20 mouse cellular contexts compared by ENCODE assay signal in genomic region chr16:93145617-93146016, GRCm38 (mm10).
DNase-seq lines count a peak whose midpoint lies in the region; ATAC-seq and TF ChIP-seq lines count a peak whose summit lies in the region.
"Had no signal": no experiment of that assay in that cellular context is flagged by ENCODE, and none has a peak within 500 bp of the region (broad histone marks: within the 10 kb centered on the region; RNA-seq: fewer than 3 reads in every experiment).

No protein-coding gene starts in this region.

- ATAC-seq in liver, embryonic 15.5 days (ENCODE audit: insufficient read depth), result no peak
- ATAC-seq in liver, embryonic 12.5 days, result no peak
- ATAC-seq: activated CD4-positive, CD25-positive, alpha-beta regulatory T cell, adult 4 months; CD4-positive, CD25-positive, alpha-beta regulatory T cell, adult 4 months; Patski had no signal

- no peaks in the 10 kb centered on the region for H3K36me3 ChIP-seq in liver, embryonic 15.5 days (replicated peaks)
- H3K36me3 ChIP-seq in liver, embryonic 12.5 days, result no peaks in the 10 kb centered on the region
- peaks cover 0 to 51% of the 10 kb centered on the region in 2 experiments; a peak in 2 of 4 replicates for H3K36me3 ChIP-seq in MEL (ENCODE audit: control insufficient read depth in 1 of 2, insufficient read depth in 2 of 2, low read length in 2 of 2)
- H3K36me3 ChIP-seq: G1E had no signal

- TF ChIP-seq POLR2A in MEL (IDR thresholded peaks at IDR 0.05; ENCODE audit: control insufficient read depth in 1 of 2, insufficient read depth in 1 of 2, low read depth in 1 of 2, low read length in 2 of 2, poor library complexity in 1 of 2), result no peak

- TF ChIP-seq EP300 in MEL (IDR thresholded peaks at IDR 0.05; ENCODE audit: low read depth in 1 of 2, low read length in 2 of 2), result peak; percentile 85 to 97

- peaks cover 34% of the 10 kb centered on the region for H3K27me3 ChIP-seq in liver, embryonic 15.5 days
- peaks cover 31% of the 10 kb centered on the region for H3K27me3 ChIP-seq in liver, embryonic 12.5 days (replicated peaks)
- no peaks in the 10 kb centered on the region for H3K27me3 ChIP-seq in MEL (ENCODE audit: control insufficient read depth in 1 of 2, insufficient read depth in 2 of 2, low read length in 2 of 2)
- H3K27me3 ChIP-seq: CH12.LX, Patski had no signal

- no peak overlapping the region for H3K9ac ChIP-seq in liver, embryonic 15.5 days
- H3K9ac ChIP-seq in liver, embryonic 12.5 days, result no peak overlapping the region
- peak overlapping the region; percentile 48 for H3K9ac ChIP-seq in MEL (ENCODE audit: control insufficient read depth, low read depth, low read length, poor library complexity, severe bottlenecking)

- H3K27ac ChIP-seq in liver, embryonic 15.5 days (replicated peaks), result 0 out of 2 replicates have a peak overlapping the region, but pooled peaks have one; percentile 9
- no peak overlapping the region for H3K27ac ChIP-seq in liver, embryonic 12.5 days
- H3K27ac ChIP-seq in MEL (ENCODE audit: control insufficient read depth, low read depth, low read length), result peak overlapping the region; percentile 98

- H3K79me2 ChIP-seq in MEL (ENCODE audit: control insufficient read depth, insufficient read depth, low read length, poor library complexity), result no peaks in the 10 kb centered on the region

- peaks cover 42% of the 10 kb centered on the region for H3K4me1 ChIP-seq in liver, embryonic 15.5 days (replicated peaks)
- peaks cover 53% of the 10 kb centered on the region for H3K4me1 ChIP-seq in liver, embryonic 12.5 days
- H3K4me1 ChIP-seq in MEL (ENCODE audit: control insufficient read depth in 1 of 2, insufficient read depth in 2 of 2, low read length in 2 of 2), result peaks cover 44% of the 10 kb centered on the region in 2 experiments

- peak; percentile 50 for DNase-seq in MEL (ENCODE audit: low read depth, low spot score)
- DNase-seq in left cerebral cortex, postnatal 10 days (ENCODE audit: extremely low spot score in 1 of 2, low spot score in 2 of 2), result no peak
- DNase-seq: adrenal gland, adult 2 months; adrenal gland, adult 8-10 months; adrenal gland, postnatal 10 days; adrenal gland, postnatal 14 days; adrenal gland, postnatal 25 days; adrenal gland, postnatal 36 days; B cell, adult 2 months; cerebellum, adult 11 months; cerebellum, adult 11-12 months; cerebellum, adult 18-20 months; cerebellum, adult 2 months had no signal

- 56% methylated on average over 3 of the region's 3 CpGs for WGBS in liver, embryonic 15.5 days (ENCODE audit: insufficient replicate concordance)
- WGBS in liver, embryonic 12.5 days (ENCODE audit: insufficient replicate concordance), result 50% methylated on average over 3 of the region's 3 CpGs

- no peak overlapping the region for H3K4me2 ChIP-seq in liver, embryonic 15.5 days
- H3K4me2 ChIP-seq in liver, embryonic 12.5 days, result no peak overlapping the region

- H3K4me3 ChIP-seq in liver, embryonic 15.5 days (replicated peaks), result no peak overlapping the region
- no peak overlapping the region for H3K4me3 ChIP-seq in liver, embryonic 12.5 days
- no peak overlapping the region for H3K4me3 ChIP-seq in MEL (ENCODE audit: control insufficient read depth in 1 of 2, insufficient read depth in 1 of 2, low read depth in 2 of 2, low read length in 2 of 2)

- TF ChIP-seq RAD21 in MEL (IDR thresholded peaks at IDR 0.05; ENCODE audit: low read depth, low read length), result no peak

- H3K9me3 ChIP-seq in liver, embryonic 15.5 days (replicated peaks), result no peaks in the 10 kb centered on the region
- H3K9me3 ChIP-seq in liver, embryonic 12.5 days (replicated peaks), result no peaks in the 10 kb centered on the region
- no peaks in the 10 kb centered on the region for H3K9me3 ChIP-seq in MEL (replicated peaks; ENCODE audit: insufficient read depth, low read length)

- intact Hi-C loops in left cerebral cortex, postnatal 10 days (cut with DNase I), result no loop called here

- TF ChIP-seq CTCF in MEL (IDR thresholded peaks at IDR 0.05 in 2 of 3, conservative IDR thresholded peaks at IDR 0.05 in 1 of 3; ENCODE audit: control insufficient read depth in 1 of 3, insufficient read depth in 1 of 3, low read depth in 2 of 3, low read length in 3 of 3, poor library complexity in 1 of 3, severe bottlenecking in 1 of 3), result no peak

TF ChIP-seq in MEL, 35 proteins besides CTCF, POLR2A, EP300 and RAD21:
- TF ChIP-seq TAL1 (IDR thresholded peaks at IDR 0.05; ENCODE audit: low read length) (no peak), USF1 (IDR thresholded peaks at IDR 0.05; ENCODE audit: low read depth, low read length) (no peak), BHLHE40 (IDR thresholded peaks at IDR 0.05; ENCODE audit: borderline replicate concordance, low read depth, low read length) (peak; percentile 59; the same call in 1 of the 2 replicates), MAZ (IDR thresholded peaks at IDR 0.05; ENCODE audit: low read depth, low read length) (no peak), UBTF (IDR thresholded peaks at IDR 0.05; ENCODE audit: borderline replicate concordance, insufficient read depth, low read depth, low read length) (no peak), GATA1 (IDR thresholded peaks at IDR 0.05; ENCODE audit: low read depth, low read length) (peak; percentile 93), MXI1 (IDR thresholded peaks at IDR 0.05; ENCODE audit: low read depth, low read length) (peak; percentile 51; the same call in 1 of the 2 replicates), ELF1 (IDR thresholded peaks at IDR 0.05; ENCODE audit: low read depth, low read length) (no peak), MAFK (IDR thresholded peaks at IDR 0.05; ENCODE audit: borderline replicate concordance, low read depth, low read length) (0 out of 2 replicates have a peak, but pooled peaks have one; percentile 34), ZMIZ1 (IDR thresholded peaks at IDR 0.05; ENCODE audit: low read depth, low read length) (no peak), MAX (IDR thresholded peaks at IDR 0.05; ENCODE audit: low read length) (no peak), SIN3A (IDR thresholded peaks at IDR 0.05; ENCODE audit: low read length) (peak; percentile 88), ETS1 (IDR thresholded peaks at IDR 0.05; ENCODE audit: low read depth, low read length) (peak; percentile 91), GABPA (IDR thresholded peaks at IDR 0.05; ENCODE audit: low read depth, low read length) (no peak), RCOR1 (IDR thresholded peaks at IDR 0.05; ENCODE audit: low read depth, low read length) (peak; percentile 43; the same call in 1 of the 2 replicates), CHD2 (IDR thresholded peaks at IDR 0.05; ENCODE audit: low read length) (no peak), ZNF384 (IDR thresholded peaks at IDR 0.05; ENCODE audit: low read depth, low read length) (no peak), POLR2AphosphoS2 (IDR thresholded peaks at IDR 0.05; ENCODE audit: low read length) (no peak), E2F4 (IDR thresholded peaks at IDR 0.05; ENCODE audit: borderline replicate concordance, low read depth, low read length) (no peak), ZKSCAN1 (IDR thresholded peaks at IDR 0.05; ENCODE audit: low read depth, low read length) (peak; percentile 77; the same call in 1 of the 2 replicates), POLR2AphosphoS5 (IDR thresholded peaks at IDR 0.05; ENCODE audit: borderline replicate concordance, low read depth, low read length) (no peak), MEF2A (IDR thresholded peaks at IDR 0.05; ENCODE audit: extremely low read depth, insufficient replicate concordance, low read depth, low read length, poor library complexity, severe bottlenecking) (peak; percentile 18; the same call in 1 of the 2 replicates), MYB (IDR thresholded peaks at IDR 0.05; ENCODE audit: low read depth, low read length) (peak; percentile 81), NRF1 (IDR thresholded peaks at IDR 0.05; ENCODE audit: insufficient read depth, low read depth, low read length, poor library complexity, severe bottlenecking) (no peak), NELFE (IDR thresholded peaks at IDR 0.05; ENCODE audit: low read depth, low read length) (no peak), HCFC1 (IDR thresholded peaks at IDR 0.05; ENCODE audit: low read depth, low read length) (no peak), CHD1 (IDR thresholded peaks at IDR 0.05; ENCODE audit: low read depth, low read length) (no peak), JUND (IDR thresholded peaks at IDR 0.05; ENCODE audit: low read depth, low read length) (peak; percentile 57; the same call in 1 of the 2 replicates), MYC (IDR thresholded peaks at IDR 0.05; ENCODE audit: low read depth, low read length) (no peak), TBP (IDR thresholded peaks at IDR 0.05; ENCODE audit: low read depth, low read length) (no peak), KAT2A (conservative IDR thresholded peaks at IDR 0.05; ENCODE audit: low read depth, low read length) (0 out of 2 replicates have a peak, but pooled peaks have one; percentile 30), USF2 (IDR thresholded peaks at IDR 0.05; ENCODE audit: borderline replicate concordance in 1 of 2, insufficient read depth in 1 of 2, low read depth in 1 of 2, low read length in 2 of 2) (no peak), SMC3 (IDR thresholded peaks at IDR 0.05; ENCODE audit: low read depth, low read length) (no peak), TCF12 (IDR thresholded peaks at IDR 0.05; ENCODE audit: low read depth, low read length) (peak; percentile 94), ZC3H11A (IDR thresholded peaks at IDR 0.05; ENCODE audit: low read depth, low read length) (no peak)
